Mouse (Mus musculus): ENCODE data around the gene Tspan14. TPM values are rescaled to one million over a fixed set of nuclear protein-coding genes. Genes with fewer than 3 reads are reported as not detected.

The Tspan14 gene
- polyA plus RNA-seq, 1 experiment from 2014 or later, result 71.4 TPM

DNA sequence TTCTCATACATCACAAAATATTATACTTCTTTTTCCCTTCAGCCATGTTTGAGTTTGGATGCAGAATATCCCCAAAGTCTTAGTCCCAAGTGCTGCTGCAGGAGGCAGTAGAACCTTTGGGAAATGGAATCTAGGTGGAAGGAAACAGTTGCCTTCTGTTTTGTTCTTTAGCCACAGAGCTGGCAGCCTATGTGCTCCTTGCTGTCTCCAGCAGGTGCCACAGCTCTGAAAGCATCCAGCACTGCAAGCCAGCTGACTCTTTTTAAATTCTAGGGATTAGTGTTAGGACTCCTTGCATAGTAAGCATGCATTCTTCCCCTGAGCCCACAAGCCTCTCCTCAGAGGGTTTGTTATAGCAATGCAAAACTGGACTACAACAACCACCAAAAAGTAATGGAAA is 55.1 kb downstream of the Tspan14 start:
- H3K27me3 ChIP-seq (replicated peaks; ENCODE audit: control insufficient read depth, insufficient read depth, low read length), result no peaks in the 10 kb centered on the region

DNA sequence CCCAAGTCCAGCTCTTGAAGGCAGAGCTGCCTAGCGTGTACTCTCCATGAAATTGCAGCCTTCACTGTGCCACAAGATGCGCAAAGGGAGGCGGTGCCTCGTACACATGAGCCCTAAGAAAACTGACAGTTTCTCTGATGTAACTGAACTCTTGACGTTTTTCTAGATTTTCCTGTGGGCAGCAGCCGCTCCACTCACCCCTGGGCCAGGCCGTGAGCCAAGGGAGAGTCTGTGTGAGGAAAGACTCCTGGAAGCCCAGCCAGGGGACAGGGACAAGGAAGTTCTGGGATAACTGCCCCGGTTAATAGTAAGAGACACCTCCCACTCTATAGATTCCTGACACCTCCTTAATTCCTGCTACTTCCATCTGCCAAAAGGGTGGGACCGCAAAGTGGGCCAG is 57.8 kb downstream of the Tspan14 start:
- Histone ChIP-seq H3K9ac (ENCODE audit: low read length) (no peak overlapping the region), H3K27me3 (replicated peaks; ENCODE audit: control insufficient read depth, insufficient read depth, low read length) (no peaks in the 10 kb centered on the region), H3K36me3 (ENCODE audit: control insufficient read depth, insufficient read depth, low read length) (peaks cover 81% of the 10 kb centered on the region), H3K9me3 (ENCODE audit: control insufficient read depth, low read length) (no peaks in the 10 kb centered on the region), H3K27ac (ENCODE audit: low read depth) (no peak overlapping the region), H3K4me1 (replicated peaks; ENCODE audit: control insufficient read depth, insufficient read depth, low read length) (peaks cover 5% of the 10 kb centered on the region; the same call in 1 of the 2 replicates), H3K4me2 (ENCODE audit: low read length) (no peak overlapping the region), H3K4me3 (ENCODE audit: low read depth, low read length) (no peak overlapping the region)
- 93% methylated on average over 9 of the region's 9 CpGs for WGBS
- ATAC-seq (replicated peaks; ENCODE audit: low FRiP score, low TSS enrichment, low read depth) (no peak), DNase-seq (ENCODE audit: low spot score) (no peak)

More for the DNA sequence above, 55.1 kb downstream of the Tspan14 start:
- no peak for ATAC-seq (replicated peaks; ENCODE audit: low FRiP score, low TSS enrichment, low read depth)
- Histone ChIP-seq H3K4me1 (replicated peaks; ENCODE audit: control insufficient read depth, insufficient read depth, low read length) (no peaks in the 10 kb centered on the region; the same call in 1 of the 2 replicates), H3K9me3 (ENCODE audit: control insufficient read depth, low read length) (no peaks in the 10 kb centered on the region), H3K9ac (ENCODE audit: low read length) (no peak overlapping the region), H3K36me3 (ENCODE audit: control insufficient read depth, insufficient read depth, low read length) (peaks cover 87% of the 10 kb centered on the region), H3K4me2 (ENCODE audit: low read length) (no peak overlapping the region), H3K4me3 (ENCODE audit: low read depth, low read length) (no peak overlapping the region), H3K27ac (ENCODE audit: low read depth) (no peak overlapping the region)
- no peak for DNase-seq (ENCODE audit: low spot score)

DNA sequence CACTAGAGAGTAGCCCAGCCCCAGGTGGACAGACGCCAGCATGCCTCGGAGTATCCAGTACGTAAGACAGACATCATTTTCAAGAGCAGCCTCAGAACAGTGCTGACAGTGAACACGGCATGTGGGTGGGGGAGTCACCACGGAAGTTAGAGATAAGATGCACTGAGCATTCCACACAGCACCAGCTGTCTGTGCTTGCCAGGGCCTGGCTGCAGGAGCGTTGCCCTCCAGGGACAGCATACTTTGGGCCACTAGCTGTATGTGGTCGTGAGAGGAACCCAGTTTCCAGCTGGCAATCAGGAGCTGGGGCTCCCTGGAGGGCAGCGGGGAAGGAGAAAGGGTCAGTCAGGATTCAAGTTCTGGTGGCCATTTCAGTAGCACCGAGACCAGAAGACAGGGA is 59.8 kb downstream of the Tspan14 start:
- Histone ChIP-seq H3K36me3 (ENCODE audit: control insufficient read depth, insufficient read depth, low read length) (peaks cover 68% of the 10 kb centered on the region), H3K4me2 (ENCODE audit: low read length) (no peak overlapping the region), H3K27me3 (replicated peaks; ENCODE audit: control insufficient read depth, insufficient read depth, low read length) (no peaks in the 10 kb centered on the region), H3K4me1 (replicated peaks; ENCODE audit: control insufficient read depth, insufficient read depth, low read length) (peaks cover 14% of the 10 kb centered on the region; the same call in 1 of the 2 replicates), H3K4me3 (ENCODE audit: low read depth, low read length) (no peak overlapping the region), H3K9me3 (ENCODE audit: control insufficient read depth, low read length) (no peaks in the 10 kb centered on the region), H3K27ac (ENCODE audit: low read depth) (no peak overlapping the region), H3K9ac (ENCODE audit: low read length) (no peak overlapping the region)
- DNase-seq (ENCODE audit: low spot score) (no peak), ATAC-seq (replicated peaks; ENCODE audit: low FRiP score, low TSS enrichment, low read depth) (no peak)
- 74% methylated on average over 9 of the region's 9 CpGs for WGBS

DNA sequence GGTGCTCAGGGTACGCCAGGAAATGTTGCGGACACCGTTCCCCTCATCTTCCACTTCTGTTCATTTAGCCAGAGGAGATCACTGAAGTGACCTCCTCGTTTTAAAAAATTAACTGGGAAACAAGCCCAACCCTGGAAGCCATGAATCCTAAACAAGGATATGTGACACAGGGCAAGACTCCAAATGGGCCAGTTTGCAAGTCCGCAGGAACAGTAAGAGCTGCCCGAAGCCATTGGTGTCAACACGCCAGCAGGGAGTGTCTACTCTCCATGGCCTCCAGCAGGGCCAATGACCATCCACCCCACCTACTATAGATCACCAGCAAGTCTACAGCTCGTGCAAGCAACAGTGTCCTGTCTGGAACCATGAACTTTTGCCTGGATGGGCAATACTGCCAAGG is 60.8 kb downstream of the Tspan14 start:
- Histone ChIP-seq H3K4me3 (ENCODE audit: low read depth, low read length) (no peak overlapping the region), H3K4me1 (replicated peaks; ENCODE audit: control insufficient read depth, insufficient read depth, low read length) (peaks cover 14% of the 10 kb centered on the region; the same call in 1 of the 2 replicates), H3K9me3 (ENCODE audit: control insufficient read depth, low read length) (no peaks in the 10 kb centered on the region), H3K27ac (ENCODE audit: low read depth) (no peak overlapping the region), H3K27me3 (replicated peaks; ENCODE audit: control insufficient read depth, insufficient read depth, low read length) (no peaks in the 10 kb centered on the region), H3K4me2 (ENCODE audit: low read length) (no peak overlapping the region), H3K36me3 (ENCODE audit: control insufficient read depth, insufficient read depth, low read length) (peaks cover 58% of the 10 kb centered on the region), H3K9ac (ENCODE audit: low read length) (no peak overlapping the region)
- ATAC-seq (replicated peaks; ENCODE audit: low FRiP score, low TSS enrichment, low read depth) (no peak), DNase-seq (ENCODE audit: low spot score) (no peak)
- WGBS, result 95% methylated on average over 8 of the region's 8 CpGs

DNA sequence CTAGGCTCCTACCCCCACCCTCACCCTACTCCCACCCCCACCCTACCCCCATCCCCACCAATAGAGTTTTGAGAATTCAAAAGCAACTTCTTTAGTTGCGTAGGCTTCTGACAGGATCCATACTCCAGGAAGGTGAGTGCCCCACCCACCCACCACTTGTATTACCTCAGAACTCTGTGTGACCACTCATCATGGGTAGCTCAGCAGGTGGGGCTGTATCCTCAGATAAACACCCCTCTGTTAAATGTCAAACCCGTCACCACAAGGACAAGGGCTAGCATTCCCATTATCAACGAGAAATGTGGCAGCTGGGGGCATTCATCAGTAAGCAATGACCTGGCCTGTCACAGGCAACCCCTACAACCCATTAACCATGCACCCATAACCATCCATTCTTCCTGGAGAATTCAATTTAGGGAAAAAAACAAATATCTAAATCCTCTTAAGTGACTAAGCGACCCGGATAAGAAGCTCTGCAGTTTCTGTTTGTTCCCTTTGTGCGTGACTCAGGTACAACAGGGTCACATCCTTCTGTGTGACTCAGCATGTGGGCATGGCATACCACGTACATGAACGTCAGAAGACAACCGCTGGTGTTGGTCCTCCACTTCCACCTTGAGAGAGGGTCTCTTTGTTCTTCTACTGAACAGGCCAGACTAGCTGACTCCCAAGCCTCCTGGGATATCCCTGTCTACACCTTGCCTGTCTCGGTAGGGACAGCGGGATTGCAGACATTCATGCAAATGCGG is 64.1 kb downstream of the Tspan14 start:
- DNase-seq (ENCODE audit: low spot score) (no peak), ATAC-seq (replicated peaks; ENCODE audit: low FRiP score, low TSS enrichment, low read depth) (peak; percentile 50; the same call in 1 of the 2 replicates)
- Histone ChIP-seq H3K36me3 (ENCODE audit: control insufficient read depth, insufficient read depth, low read length) (peaks cover 25% of the 10 kb centered on the region), H3K9me3 (ENCODE audit: control insufficient read depth, low read length) (no peaks in the 10 kb centered on the region), H3K4me3 (ENCODE audit: low read depth, low read length) (no peak overlapping the region), H3K27ac (ENCODE audit: low read depth) (0 out of 2 replicates have a peak overlapping the region, but pooled peaks have one; percentile 43), H3K9ac (ENCODE audit: low read length) (no peak overlapping the region), H3K4me1 (replicated peaks; ENCODE audit: control insufficient read depth, insufficient read depth, low read length) (peaks cover 14% of the 10 kb centered on the region; the same call in 1 of the 2 replicates), H3K27me3 (replicated peaks; ENCODE audit: control insufficient read depth, insufficient read depth, low read length) (no peaks in the 10 kb centered on the region), H3K4me2 (ENCODE audit: low read length) (no peak overlapping the region)
- 69% methylated on average over 12 of the region's 12 CpGs for WGBS

DNA sequence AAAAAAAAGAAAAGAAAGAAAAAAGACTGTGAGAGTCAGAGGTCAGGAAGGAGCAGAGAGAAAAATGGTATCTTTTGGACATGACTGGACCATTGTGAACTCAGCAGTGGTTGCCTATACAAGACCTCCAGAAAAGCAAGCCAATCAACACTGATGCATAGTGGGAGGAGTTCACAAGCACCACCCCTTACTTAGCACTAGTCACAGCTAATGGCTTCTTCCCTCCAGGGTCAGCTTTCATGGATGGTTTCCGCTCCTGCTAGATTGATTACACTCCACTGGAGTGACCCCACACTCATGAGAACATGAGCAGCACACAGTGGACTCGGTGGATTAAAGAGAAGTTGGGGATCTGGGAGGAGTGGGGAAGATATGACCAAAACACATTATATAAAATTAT is 66.3 kb downstream of the Tspan14 start:
- no peak overlapping the region for H3K4me3 ChIP-seq (ENCODE audit: low read depth, low read length)
- WGBS, result 71% methylated on average over 2 of the region's 2 CpGs
- no peak overlapping the region for H3K4me2 ChIP-seq (ENCODE audit: low read length)
- H3K36me3 ChIP-seq (ENCODE audit: control insufficient read depth, insufficient read depth, low read length), result peaks cover 3% of the 10 kb centered on the region; the same call in 1 of the 2 replicates
- no peak overlapping the region for H3K27ac ChIP-seq (ENCODE audit: low read depth)
- H3K4me1 ChIP-seq (replicated peaks; ENCODE audit: control insufficient read depth, insufficient read depth, low read length), result peaks cover 14% of the 10 kb centered on the region; the same call in 1 of the 2 replicates
- H3K27me3 ChIP-seq (replicated peaks; ENCODE audit: control insufficient read depth, insufficient read depth, low read length), result no peaks in the 10 kb centered on the region
- DNase-seq (ENCODE audit: low spot score) (peak; percentile 44), ATAC-seq (replicated peaks; ENCODE audit: low FRiP score, low TSS enrichment, low read depth) (no peak)
- no peak overlapping the region for H3K9ac ChIP-seq (ENCODE audit: low read length)
- no peaks in the 10 kb centered on the region for H3K9me3 ChIP-seq (ENCODE audit: control insufficient read depth, low read length)

DNA sequence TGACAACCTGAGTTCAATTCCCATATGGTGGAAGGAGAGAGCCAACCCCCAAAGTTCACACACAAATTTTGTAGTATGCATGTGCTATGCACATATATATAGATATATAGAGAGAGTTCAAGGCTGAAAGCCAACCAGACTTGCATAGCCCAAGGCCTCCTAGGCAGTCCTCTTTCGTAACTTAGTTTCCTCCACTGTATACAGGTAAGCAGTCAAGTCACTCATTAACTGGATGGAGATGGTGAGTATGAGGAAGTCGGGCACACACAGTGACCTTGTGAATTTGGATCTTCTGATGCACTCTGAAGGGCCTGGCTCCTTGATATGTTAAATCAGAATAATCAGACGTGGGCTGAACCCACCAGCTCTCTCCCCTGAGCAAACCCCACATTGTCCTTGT is 68.7 kb downstream of the Tspan14 start:
- peaks cover 1% of the 10 kb centered on the region; the same call in 1 of the 2 replicates for H3K4me1 ChIP-seq (replicated peaks; ENCODE audit: control insufficient read depth, insufficient read depth, low read length)
- WGBS, result 72% methylated on average over 3 of the region's 3 CpGs
- DNase-seq (ENCODE audit: low spot score), result peak; percentile 46
- no peak overlapping the region for H3K4me2 ChIP-seq (ENCODE audit: low read length)
- no peak overlapping the region for H3K9ac ChIP-seq (ENCODE audit: low read length)
- no peaks in the 10 kb centered on the region for H3K27me3 ChIP-seq (replicated peaks; ENCODE audit: control insufficient read depth, insufficient read depth, low read length)
- no peaks in the 10 kb centered on the region for H3K36me3 ChIP-seq (ENCODE audit: control insufficient read depth, insufficient read depth, low read length)
- H3K27ac ChIP-seq (ENCODE audit: low read depth), result no peak overlapping the region
- H3K4me3 ChIP-seq (ENCODE audit: low read depth, low read length), result no peak overlapping the region
- no peaks in the 10 kb centered on the region for H3K9me3 ChIP-seq (ENCODE audit: control insufficient read depth, low read length)
- no peak for ATAC-seq (replicated peaks; ENCODE audit: low FRiP score, low TSS enrichment, low read depth)

DNA sequence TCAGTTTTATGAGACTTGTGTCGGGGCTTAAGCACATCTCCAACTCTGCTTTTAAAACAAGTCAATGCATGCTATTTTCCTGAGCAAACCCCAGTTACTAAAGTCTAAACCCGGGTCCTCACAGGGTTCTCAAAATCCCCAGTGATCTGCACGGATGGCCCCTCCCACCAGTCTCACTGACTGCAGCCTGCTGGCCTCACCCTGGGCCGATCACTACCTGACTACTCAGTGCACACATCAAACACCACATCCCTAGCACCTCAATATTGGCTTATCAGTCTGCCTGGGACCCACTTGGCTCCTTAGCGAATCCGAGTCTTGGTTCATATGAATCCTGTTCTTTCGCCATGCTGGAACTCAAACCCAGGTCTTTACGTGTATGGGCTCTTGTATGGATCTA is 70.9 kb downstream of the Tspan14 start:
- Histone ChIP-seq H3K27ac (ENCODE audit: low read depth) (no peak overlapping the region), H3K27me3 (replicated peaks; ENCODE audit: control insufficient read depth, insufficient read depth, low read length) (no peaks in the 10 kb centered on the region), H3K9me3 (ENCODE audit: control insufficient read depth, low read length) (no peaks in the 10 kb centered on the region), H3K4me2 (ENCODE audit: low read length) (no peak overlapping the region), H3K4me3 (ENCODE audit: low read depth, low read length) (no peak overlapping the region), H3K4me1 (replicated peaks; ENCODE audit: control insufficient read depth, insufficient read depth, low read length) (no peaks in the 10 kb centered on the region), H3K36me3 (ENCODE audit: control insufficient read depth, insufficient read depth, low read length) (no peaks in the 10 kb centered on the region), H3K9ac (ENCODE audit: low read length) (no peak overlapping the region)
- DNase-seq (ENCODE audit: low spot score) (peak; percentile 45), ATAC-seq (replicated peaks; ENCODE audit: low FRiP score, low TSS enrichment, low read depth) (no peak)
- 70% methylated on average over 8 of the region's 8 CpGs for WGBS

Data from intestine, embryonic 14.5 days (tissue).